Mouse (Mus musculus): ENCODE results near the gene Dock1.

DNA sequence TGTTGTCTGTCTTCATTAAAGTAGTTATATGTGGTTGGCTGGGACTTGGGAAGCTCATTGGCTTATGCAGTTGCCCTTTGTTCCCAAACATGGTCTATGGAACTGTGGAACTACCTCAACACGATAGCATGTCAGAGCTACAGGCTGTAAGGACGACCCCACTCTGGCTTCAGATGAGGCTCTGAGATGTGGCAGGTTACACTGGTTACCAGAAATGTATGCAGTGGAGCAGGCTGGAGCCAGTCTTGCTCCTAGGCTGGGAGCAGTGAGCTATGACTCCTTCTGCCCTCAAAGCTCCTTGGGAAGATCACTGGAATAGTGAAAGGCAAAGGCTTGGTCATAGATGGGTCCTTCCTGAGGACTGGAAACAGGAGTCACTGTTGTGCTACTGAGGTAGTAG is 337.6 kb downstream of the Dock1 start:
- no peak for TF ChIP-seq CTCF (IDR thresholded peaks at IDR 0.05; ENCODE audit: low read depth, low read length)
- TF ChIP-seq POLR2A (IDR thresholded peaks at IDR 0.05; ENCODE audit: insufficient read depth, low read length): no peak
- no peak for TF ChIP-seq EP300 (IDR thresholded peaks at IDR 0.05; ENCODE audit: insufficient read depth, low read depth, low read length)
